Mouse (Mus musculus): Measurements from ENCODE around the gene Smoc1. TPM values are rescaled to one million over a fixed set of nuclear protein-coding genes. Genes with fewer than 3 reads are reported as not detected.

Gene Smoc1
- polyA plus RNA-seq, 1 experiment from 2014 or later, result 12.8 TPM

DNA sequence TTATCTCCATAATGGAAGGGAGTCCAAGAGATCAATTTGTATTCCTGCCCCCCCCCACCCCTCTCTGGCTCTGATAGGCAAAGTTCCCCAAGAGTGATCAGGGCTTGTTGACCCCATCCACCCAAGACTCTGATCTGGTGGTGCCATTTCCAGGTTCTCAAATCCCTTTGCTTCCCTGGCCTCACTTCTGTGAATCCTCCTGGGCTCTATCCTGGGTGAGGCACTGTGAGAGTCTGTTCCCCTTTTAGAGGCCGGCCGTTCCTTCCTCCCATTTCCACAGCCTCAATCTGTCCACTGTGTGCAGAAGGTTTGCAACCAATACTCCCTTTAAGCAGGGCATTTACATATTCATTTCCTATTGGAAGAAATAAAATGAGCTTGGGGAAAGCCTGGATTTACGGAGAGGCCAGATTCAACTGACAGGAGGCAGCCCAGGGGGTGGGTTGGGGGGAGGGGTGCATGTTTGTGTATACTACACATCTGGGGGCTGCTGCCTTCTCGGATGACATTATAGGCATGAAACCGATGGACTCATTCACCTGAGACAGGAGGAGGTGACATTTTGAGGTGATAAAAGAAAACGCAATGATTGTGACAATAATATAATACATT lies 199.5 kb downstream of the Smoc1 start:
- H3K4me3 ChIP-seq (replicated peaks; ENCODE audit: low read length), result no peak overlapping the region
- H3K9me3 ChIP-seq (ENCODE audit: control insufficient read depth, low read length), result no peaks in the 10 kb centered on the region
- peaks cover 29% of the 10 kb centered on the region for H3K4me1 ChIP-seq (replicated peaks; ENCODE audit: control insufficient read depth, insufficient read depth, low read length)
- 34% methylated on average over 6 of the region's 6 CpGs for WGBS
- H3K27me3 ChIP-seq (replicated peaks; ENCODE audit: control insufficient read depth, insufficient read depth, low read length), result no peaks in the 10 kb centered on the region
- H3K9ac ChIP-seq (replicated peaks; ENCODE audit: low read depth, low read length), result no peak overlapping the region
- ATAC-seq, result no peak
- H3K4me2 ChIP-seq (ENCODE audit: low read length), result no peak overlapping the region
- no peaks in the 10 kb centered on the region for H3K36me3 ChIP-seq (ENCODE audit: control insufficient read depth, insufficient read depth)
- peak overlapping the region; percentile 52 for H3K27ac ChIP-seq (ENCODE audit: low read length)

DNA sequence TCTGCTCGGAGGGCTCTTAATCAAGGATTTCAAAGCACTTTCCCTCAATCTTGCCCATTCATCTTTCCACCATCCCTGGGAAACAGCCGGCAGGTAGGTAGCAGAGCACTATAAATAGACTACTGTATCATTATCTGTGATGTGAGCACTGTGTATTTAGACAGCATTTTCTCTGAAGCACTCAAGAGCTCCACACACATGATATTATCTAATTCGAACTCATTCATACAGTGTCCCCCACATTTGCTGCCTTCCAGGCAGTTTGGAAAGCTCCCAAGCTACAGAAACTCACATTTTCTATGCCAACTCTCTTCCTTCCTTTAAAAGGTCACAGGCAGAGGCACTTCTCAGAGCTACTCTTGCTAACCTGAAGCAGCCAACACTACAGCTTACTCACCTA lies 200.0 kb downstream of the Smoc1 start:
- WGBS, result 49% methylated on average over 3 of the region's 3 CpGs
- no peak overlapping the region for H3K9ac ChIP-seq (replicated peaks; ENCODE audit: low read depth, low read length)
- H3K4me2 ChIP-seq (ENCODE audit: low read length), result no peak overlapping the region
- H3K4me1 ChIP-seq (replicated peaks; ENCODE audit: control insufficient read depth, insufficient read depth, low read length), result peaks cover 29% of the 10 kb centered on the region
- H3K4me3 ChIP-seq (replicated peaks; ENCODE audit: low read length), result no peak overlapping the region
- peak overlapping the region; percentile 52 for H3K27ac ChIP-seq (ENCODE audit: low read length)
- peak; percentile 63 for ATAC-seq
- H3K36me3 ChIP-seq (ENCODE audit: control insufficient read depth, insufficient read depth), result no peaks in the 10 kb centered on the region
- H3K27me3 ChIP-seq (replicated peaks; ENCODE audit: control insufficient read depth, insufficient read depth, low read length), result no peaks in the 10 kb centered on the region
- no peaks in the 10 kb centered on the region for H3K9me3 ChIP-seq (ENCODE audit: control insufficient read depth, low read length)

DNA sequence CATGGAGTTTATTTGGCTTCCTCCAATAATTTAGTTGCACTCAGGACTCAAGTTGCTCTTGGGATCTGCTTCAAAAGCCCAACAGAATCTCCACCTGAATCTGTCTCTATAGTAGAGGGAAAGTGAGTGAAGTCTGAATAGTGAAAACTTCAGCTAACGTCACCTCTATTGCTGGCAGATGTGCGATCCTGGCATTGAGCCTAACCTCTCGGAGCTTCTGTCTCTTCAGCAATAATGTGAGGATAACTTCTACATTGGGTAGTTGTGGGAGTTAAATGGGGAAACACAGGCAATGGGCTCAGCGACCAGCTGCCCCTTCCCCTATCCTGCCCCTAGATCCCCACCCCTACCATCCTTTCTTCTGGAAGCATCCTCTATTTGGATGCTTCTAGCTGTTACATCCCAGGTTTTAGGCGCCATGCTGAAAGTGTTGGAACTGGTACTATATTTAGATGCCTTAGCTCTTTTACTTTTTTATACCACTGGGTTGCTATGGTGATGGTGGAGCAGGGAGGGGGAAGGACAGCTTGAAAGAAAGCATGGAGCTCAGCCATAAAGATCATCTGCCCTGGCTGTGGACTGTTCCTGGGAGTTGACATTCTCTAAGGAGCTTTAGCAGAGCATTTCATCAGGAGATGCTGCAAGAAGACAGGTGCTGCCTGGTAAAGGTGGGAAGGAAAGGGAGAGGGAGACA lies 201.3 kb downstream of the Smoc1 start:
- Histone ChIP-seq H3K4me1 (replicated peaks; ENCODE audit: control insufficient read depth, insufficient read depth, low read length) (peaks cover 29% of the 10 kb centered on the region), H3K36me3 (ENCODE audit: control insufficient read depth, insufficient read depth) (no peaks in the 10 kb centered on the region), H3K4me3 (replicated peaks; ENCODE audit: low read length) (no peak overlapping the region), H3K4me2 (ENCODE audit: low read length) (peak overlapping the region; percentile 41), H3K9me3 (ENCODE audit: control insufficient read depth, low read length) (no peaks in the 10 kb centered on the region), H3K27ac (ENCODE audit: low read length) (peak overlapping the region; percentile 87), H3K27me3 (replicated peaks; ENCODE audit: control insufficient read depth, insufficient read depth, low read length) (no peaks in the 10 kb centered on the region), H3K9ac (replicated peaks; ENCODE audit: low read depth, low read length) (no peak overlapping the region)
- 43% methylated on average over 5 of the region's 5 CpGs for WGBS
- peak; percentile 88 for ATAC-seq

DNA sequence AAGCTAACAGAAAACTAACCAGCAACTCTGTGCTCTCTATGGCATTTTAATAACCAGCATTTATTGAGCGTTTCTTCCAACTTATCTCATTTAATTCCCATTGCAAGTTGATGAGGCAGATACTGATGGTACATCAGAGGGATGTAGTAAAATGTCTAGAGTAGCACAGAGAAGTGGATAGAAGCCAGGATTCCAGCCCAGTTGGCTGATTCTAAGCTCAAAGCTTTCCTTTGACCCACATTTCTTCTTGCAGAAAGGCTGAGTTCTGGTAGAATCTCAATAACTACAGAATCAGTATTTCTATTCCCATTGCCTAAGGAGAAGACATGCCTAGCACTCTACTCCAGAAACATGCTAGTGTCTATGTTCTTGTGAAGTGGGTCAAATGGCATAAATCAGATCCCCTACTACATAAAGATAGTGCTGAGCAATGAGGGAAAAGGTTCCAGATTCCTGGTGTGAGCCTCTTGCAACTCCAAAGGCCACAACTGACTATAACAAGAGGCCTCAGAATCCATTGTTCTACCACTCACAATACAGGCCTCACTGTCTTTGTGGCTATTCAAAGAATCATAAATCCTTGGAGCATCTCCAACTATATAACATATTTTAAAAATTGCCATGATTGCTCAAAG lies 207.3 kb downstream of the Smoc1 start:
- H3K27ac ChIP-seq (ENCODE audit: low read length), result no peak overlapping the region
- H3K9me3 ChIP-seq (ENCODE audit: control insufficient read depth, low read length), result no peaks in the 10 kb centered on the region
- no peaks in the 10 kb centered on the region for H3K36me3 ChIP-seq (ENCODE audit: control insufficient read depth, insufficient read depth)
- ATAC-seq, result no peak
- no peaks in the 10 kb centered on the region for H3K27me3 ChIP-seq (replicated peaks; ENCODE audit: control insufficient read depth, insufficient read depth, low read length)
- H3K9ac ChIP-seq (replicated peaks; ENCODE audit: low read depth, low read length), result no peak overlapping the region
- WGBS, result 95% methylated on average over 1 of the region's 1 CpGs
- H3K4me1 ChIP-seq (replicated peaks; ENCODE audit: control insufficient read depth, insufficient read depth, low read length), result peaks cover under 1% of the 10 kb centered on the region; the same call in 1 of the 2 replicates
- H3K4me2 ChIP-seq (ENCODE audit: low read length), result no peak overlapping the region
- no peak overlapping the region for H3K4me3 ChIP-seq (replicated peaks; ENCODE audit: low read length)

DNA sequence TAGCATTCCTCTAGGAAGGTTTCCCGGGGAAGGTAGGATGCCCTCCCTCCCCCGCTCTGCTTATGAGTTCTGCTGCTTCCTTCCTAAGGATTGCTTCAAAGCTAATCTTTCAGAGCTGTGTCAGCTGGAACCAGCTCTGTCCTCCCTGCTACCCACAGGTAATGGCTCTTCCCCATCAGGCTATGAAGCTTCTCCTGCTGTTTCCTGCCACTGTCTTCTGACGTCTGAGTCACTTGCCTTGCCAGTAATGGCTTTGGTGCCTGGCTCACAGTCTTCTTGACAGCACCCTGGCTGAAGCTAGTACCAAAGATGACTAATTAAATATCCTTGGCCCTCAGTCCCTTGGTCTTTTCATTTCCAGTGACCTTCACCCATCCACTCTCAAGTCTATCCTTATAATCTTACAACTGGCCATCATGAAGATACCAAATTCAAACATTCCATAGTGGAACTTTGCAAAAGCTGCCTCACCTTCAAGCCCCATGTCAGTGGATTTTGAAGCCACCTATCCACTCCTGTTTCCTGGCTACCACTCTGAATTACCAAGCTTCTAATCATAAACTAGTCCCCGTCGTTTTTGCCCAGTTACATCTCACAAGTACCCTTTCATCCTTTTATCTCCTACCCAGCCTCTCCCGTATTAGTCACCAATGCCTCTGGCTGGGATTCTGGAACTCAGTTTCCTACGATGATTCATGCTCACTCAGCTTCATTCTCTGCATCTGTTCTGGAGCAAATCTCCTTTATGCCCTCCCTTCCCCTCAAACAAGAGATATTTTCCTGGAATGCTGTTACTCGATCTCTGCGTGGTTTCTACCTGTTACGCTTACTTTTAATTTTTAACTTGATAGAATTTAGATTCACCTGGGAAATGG lies 209.1 kb downstream of the Smoc1 start:
- no peak overlapping the region for H3K4me2 ChIP-seq (ENCODE audit: low read length)
- H3K9ac ChIP-seq (replicated peaks; ENCODE audit: low read depth, low read length), result no peak overlapping the region
- 88% methylated on average over 10 of the region's 10 CpGs for WGBS
- no peak overlapping the region for H3K27ac ChIP-seq (ENCODE audit: low read length)
- H3K4me3 ChIP-seq (replicated peaks; ENCODE audit: low read length), result no peak overlapping the region
- H3K4me1 ChIP-seq (replicated peaks; ENCODE audit: control insufficient read depth, insufficient read depth, low read length), result no peaks in the 10 kb centered on the region
- no peaks in the 10 kb centered on the region for H3K36me3 ChIP-seq (ENCODE audit: control insufficient read depth, insufficient read depth)
- H3K27me3 ChIP-seq (replicated peaks; ENCODE audit: control insufficient read depth, insufficient read depth, low read length), result no peaks in the 10 kb centered on the region
- ATAC-seq, result no peak
- H3K9me3 ChIP-seq (ENCODE audit: control insufficient read depth, low read length), result no peaks in the 10 kb centered on the region

Small RNA genes within 50 kb of the gene (microRNA-seq; reads per million reads assigned to microRNA genes)
- gene Mir3067, result 4.6 reads per million, percentile 20 among the genes with 10 or more reads in this experiment

Other genes with a start within 250 kb of the Smoc1 start
- gene Susd6, start 236.3 kb upstream of the Smoc1 start, polyA plus RNA-seq (2015; fragmentation: Nextera tagmentation; extraction: Ambion mirVana), result 14.3 and 14.4 TPM in 2 replicates
- 478 and 525 TPM in 2 replicates for gene Srsf5, start 81.3 kb upstream of the Smoc1 start, polyA plus RNA-seq (2015; fragmentation: Nextera tagmentation; extraction: Ambion mirVana)
- gene Slc10a1, start 58.1 kb upstream of the Smoc1 start, polyA plus RNA-seq (2015; fragmentation: Nextera tagmentation; extraction: Ambion mirVana), result 0.39 and 0.58 TPM in 2 replicates

Measured in forebrain, embryonic 16.5 days (tissue).